Mouse (Mus musculus) MEL (cell line): ENCODE measurements at regions not wholly inside any gene's neighbourhood (a gene's known extent, or its start where the extent isn't known, plus 50 kb on each side); places are given as distances from the start of the nearest gene placed in this dataset.

ENCODE experiments used
- CTCF ChIP-seq, 3 experiments: IDR thresholded peaks in 2 of 3; conservative IDR thresholded peaks in 1 of 3; 2 replicates each; pipeline ENCODE4 v1.5.1; 2011 to 2012; ENCODE audit warnings: low read length in 3 of 3, low read depth in 2 of 3, mild to moderate bottlenecking in 2 of 3, improper control_type of control experiment in 1 of 3, inconsistent platforms in 1 of 3, mixed read lengths in 1 of 3, moderate library complexity in 1 of 3; ENCODE audit not compliant: control insufficient read depth in 1 of 3, insufficient read depth in 1 of 3, poor library complexity in 1 of 3, severe bottlenecking in 1 of 3
- EP300 ChIP-seq, 2 experiments: IDR thresholded peaks; 2 replicates each; pipeline ENCODE4 v1.6.1; 2011; ENCODE audit warnings: improper control_type of control experiment in 2 of 2, low read length in 2 of 2, low read depth in 1 of 2, mild to moderate bottlenecking in 1 of 2
- GATA1 ChIP-seq: IDR thresholded peaks from 2 replicates; pipeline ENCODE4 v1.6.1; 2011; ENCODE audit warnings: low read depth, low read length, improper control_type of control experiment
- JUND ChIP-seq: IDR thresholded peaks from 2 replicates; pipeline ENCODE4 v1.6.1; 2011; ENCODE audit warnings: low read depth, mild to moderate bottlenecking, improper control_type of control experiment, low read length
- KAT2A ChIP-seq: conservative IDR thresholded peaks from 2 replicates; pipeline ENCODE4 v1.6.1; 2012; ENCODE audit warnings: low read depth, low read length, improper control_type of control experiment, inconsistent platforms
- NELFE ChIP-seq: IDR thresholded peaks from 2 replicates; pipeline ENCODE4 v1.6.1; 2011; ENCODE audit warnings: low read depth, low read length, improper control_type of control experiment
- RAD21 ChIP-seq: IDR thresholded peaks from 2 replicates; pipeline ENCODE4 v1.6.1; 2011; ENCODE audit warnings: mild to moderate bottlenecking, low read depth, low read length, improper control_type of control experiment
- UBTF ChIP-seq: IDR thresholded peaks from 2 replicates; pipeline ENCODE4 v1.6.1; 2012; ENCODE audit warnings: low read depth, mild to moderate bottlenecking, inconsistent platforms, low read length, improper control_type of control experiment, moderate library complexity, borderline replicate concordance; ENCODE audit not compliant: insufficient read depth

GRCm38 (mm10) chr5:148751980-148752379 lies 177.1 kb downstream of the Katnal1 start:
- no peak for TF ChIP-seq NELFE
- TF ChIP-seq EP300 (IDR thresholded peaks at IDR 0.05; ENCODE audit: low read depth in 1 of 2, low read length in 2 of 2) = no peak
- TF ChIP-seq CTCF (IDR thresholded peaks at IDR 0.05 in 2 of 3, conservative IDR thresholded peaks at IDR 0.05 in 1 of 3; ENCODE audit: control insufficient read depth in 1 of 3, insufficient read depth in 1 of 3, low read depth in 2 of 3, low read length in 3 of 3, poor library complexity in 1 of 3, severe bottlenecking in 1 of 3) = no peak
- TF ChIP-seq UBTF = no peak
- no peak for TF ChIP-seq KAT2A
- TF ChIP-seq JUND = no peak
- TF ChIP-seq GATA1 = no peak
- TF ChIP-seq RAD21 = no peak
